Mouse (Mus musculus) hindbrain, postnatal 0 days (tissue): ENCODE results near the gene Ttc7b. TPM values are rescaled to one million over a fixed set of nuclear protein-coding genes. Genes with fewer than 3 reads are reported as not detected.

ENCODE experiments used
- ATAC-seq: fragments of 200-750 bp; cut with Nextera tagmentation; 2 replicates; pipeline ENCODE4 v1.8.0; 2017; ENCODE audit warnings: mild to moderate bottlenecking, moderate TSS enrichment, moderate library complexity
- DNase-seq: peaks from one replicate; pipeline ENCODE4 v3.0.0-alpha.2; 2015; ENCODE audit warnings: low spot score
- H3K27ac ChIP-seq: fragments of 300-500 bp; sonication (generic); 2 replicates; pipeline ENCODE4 v1.5.1; 2014; ENCODE audit warnings: mild to moderate bottlenecking
- H3K27me3 ChIP-seq: fragments of 300-500 bp; sonication (generic); 2 replicates; pipeline ENCODE4 v1.6.1; 2014; ENCODE audit warnings: low read length, mixed read lengths; ENCODE audit not compliant: insufficient read depth
- H3K36me3 ChIP-seq: fragments of 300-500 bp; sonication (generic); 2 replicates; pipeline ENCODE4 v1.6.1; 2014; ENCODE audit warnings: low read length, mixed read lengths; ENCODE audit not compliant: insufficient read depth
- H3K4me1 ChIP-seq: fragments of 300-500 bp; sonication (generic); 2 replicates; pipeline ENCODE4 v1.6.1; 2014; ENCODE audit warnings: antibody characterized with exemption, low read length, mixed read lengths; ENCODE audit not compliant: insufficient read depth
- H3K4me2 ChIP-seq: fragments of 300-500 bp; sonication (generic); 2 replicates; pipeline ENCODE4 v1.6.1; 2014; ENCODE audit warnings: low read depth, mild to moderate bottlenecking, low read length, moderate library complexity, mixed read lengths
- H3K4me3 ChIP-seq: fragments of 300-500 bp; sonication (generic); 2 replicates; pipeline ENCODE4 v1.5.1; 2014; ENCODE audit warnings: low read length
- H3K9ac ChIP-seq: fragments of 300-500 bp; sonication (generic); replicated peaks from 2 replicates; pipeline ENCODE4 v1.6.1; 2014; ENCODE audit warnings: mild to moderate bottlenecking, low read length, moderate library complexity, mixed read lengths
- H3K9me3 ChIP-seq: fragments of 300-500 bp; sonication (generic); 2 replicates; pipeline ENCODE4 v1.6.1; 2016; ENCODE audit warnings: low read length, mixed read lengths
- CTCF ChIP-seq: IDR thresholded peaks from 2 replicates; pipeline ENCODE4 v1.5.1; 2016; ENCODE audit warnings: antibody characterized with exemption, control low read depth, low read depth
- WGBS: fragments of 180-500 bp; shearing (Covaris S2); extraction: QIAGEN DNeasy Blood & Tissue Kit; methylation state at CpG from one replicate; pipeline ENCODE4 v1.1.7; 2014; 5-methylcytosine and 5-hydroxymethylcytosine counted together
- polyA plus RNA-seq: library from polyadenylated mRNA; unstranded; fragments of >200 nt; fragmentation: Nextera tagmentation; extraction: Ambion mirVana; gene quantifications from 2 replicates; pipeline ENCODE4 v1.2.1, GENCODE M21; 2015
- total RNA-seq: library from RNA; depleted of rRNA; stranded (reverse); fragments of >200 nt; gene quantifications from 2 replicates; pipeline ENCODE4 v1.2.3, GENCODE M21; 2014

Gene Ttc7b
- total and polyA plus RNA-seq, 2 experiments from 2014 or later: 8.6 to 51.2 TPM

GRCm38 (mm10) chr12:100447701-100448277 lies 72.8 kb downstream of the Ttc7b start:
- no peak for DNase-seq
- H3K27ac ChIP-seq: no peak overlapping the region
- no peak overlapping the region for H3K9ac ChIP-seq
- no peaks in the 10 kb centered on the region for H3K4me1 ChIP-seq
- no peak overlapping the region for H3K4me3 ChIP-seq
- TF ChIP-seq CTCF: no peak
- H3K4me2 ChIP-seq: no peak overlapping the region
- no peaks in the 10 kb centered on the region for H3K27me3 ChIP-seq
- no peaks in the 10 kb centered on the region for H3K9me3 ChIP-seq
- WGBS: 65% methylated on average over 12 of the region's 12 CpGs
- no peak for ATAC-seq
- peaks cover under 1% of the 10 kb centered on the region; the same call in 1 of the 2 replicates for H3K36me3 ChIP-seq

- H3K4me1 ChIP-seq: no peaks in the 10 kb centered on the region
- no peak overlapping the region for H3K9ac ChIP-seq
- DNase-seq: peak; percentile 50
- H3K4me3 ChIP-seq: no peak overlapping the region
- TF ChIP-seq CTCF: no peak
- H3K27me3 ChIP-seq: no peaks in the 10 kb centered on the region
- H3K4me2 ChIP-seq: no peak overlapping the region
- 50% methylated on average over 6 of the region's 6 CpGs for WGBS
- H3K9me3 ChIP-seq: no peaks in the 10 kb centered on the region
- ATAC-seq: no peak
- H3K36me3 ChIP-seq: peaks cover 6% of the 10 kb centered on the region; the same call in 1 of the 2 replicates
- no peak overlapping the region for H3K27ac ChIP-seq
Measured at GRCm38 (mm10) chr12:100447161-100447560, 73.5 kb downstream of the Ttc7b start.

- peaks cover 6% of the 10 kb centered on the region; the same call in 1 of the 2 replicates for H3K36me3 ChIP-seq
- H3K9me3 ChIP-seq: no peaks in the 10 kb centered on the region
- 93% methylated on average over 7 of the region's 7 CpGs for WGBS
- ATAC-seq: no peak
- H3K27me3 ChIP-seq: no peaks in the 10 kb centered on the region
- no peak overlapping the region for H3K4me2 ChIP-seq
- no peak overlapping the region for H3K27ac ChIP-seq
- H3K9ac ChIP-seq: no peak overlapping the region
- no peak for TF ChIP-seq CTCF
- no peak overlapping the region for H3K4me3 ChIP-seq
- DNase-seq: no peak
- no peaks in the 10 kb centered on the region for H3K4me1 ChIP-seq
Measured at GRCm38 (mm10) chr12:100445686-100446085, 74.9 kb downstream of the Ttc7b start.

DNA sequence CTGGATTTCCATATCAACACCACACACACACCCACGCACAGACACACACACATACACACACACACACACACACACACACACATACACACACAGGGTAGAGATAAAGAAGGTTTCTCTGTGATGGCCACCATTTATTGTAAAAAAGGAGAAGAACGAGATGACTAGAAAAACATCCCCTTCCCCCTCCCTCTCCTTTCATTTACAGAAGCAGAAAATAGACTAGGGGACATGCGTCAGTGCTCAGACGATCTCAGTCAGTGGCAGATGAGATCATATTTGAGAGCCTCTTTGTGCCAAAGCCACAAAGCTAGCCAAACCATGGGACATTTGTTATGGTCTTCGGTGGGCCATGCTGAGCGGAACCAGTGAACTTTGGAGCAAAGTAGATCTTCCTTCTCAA lies 75.4 kb downstream of the Ttc7b start:
- Histone ChIP-seq H3K9me3 (no peaks in the 10 kb centered on the region), H3K9ac (no peak overlapping the region), H3K4me1 (no peaks in the 10 kb centered on the region), H3K36me3 (peaks cover 6% of the 10 kb centered on the region; the same call in 1 of the 2 replicates), H3K27ac (no peak overlapping the region), H3K4me3 (no peak overlapping the region), H3K4me2 (no peak overlapping the region), H3K27me3 (no peaks in the 10 kb centered on the region)
- no peak for ATAC-seq
- DNase-seq: no peak
- no peak for TF ChIP-seq CTCF
- 76% methylated on average over 6 of the region's 6 CpGs for WGBS

- DNase-seq (no peak), ATAC-seq (no peak)
- no peaks in the 10 kb centered on the region for H3K9me3 ChIP-seq
- H3K36me3 ChIP-seq: peaks cover 6% of the 10 kb centered on the region; the same call in 1 of the 2 replicates
- no peak for TF ChIP-seq CTCF
- no peaks in the 10 kb centered on the region for H3K4me1 ChIP-seq
- H3K4me3 ChIP-seq: no peak overlapping the region
- H3K9ac ChIP-seq: no peak overlapping the region
- H3K27ac ChIP-seq: no peak overlapping the region
- H3K27me3 ChIP-seq: no peaks in the 10 kb centered on the region
- WGBS: 90% methylated on average over 3 of the region's 3 CpGs
- H3K4me2 ChIP-seq: no peak overlapping the region
Measured at GRCm38 (mm10) chr12:100444671-100445165, 75.9 kb downstream of the Ttc7b start.

DNA sequence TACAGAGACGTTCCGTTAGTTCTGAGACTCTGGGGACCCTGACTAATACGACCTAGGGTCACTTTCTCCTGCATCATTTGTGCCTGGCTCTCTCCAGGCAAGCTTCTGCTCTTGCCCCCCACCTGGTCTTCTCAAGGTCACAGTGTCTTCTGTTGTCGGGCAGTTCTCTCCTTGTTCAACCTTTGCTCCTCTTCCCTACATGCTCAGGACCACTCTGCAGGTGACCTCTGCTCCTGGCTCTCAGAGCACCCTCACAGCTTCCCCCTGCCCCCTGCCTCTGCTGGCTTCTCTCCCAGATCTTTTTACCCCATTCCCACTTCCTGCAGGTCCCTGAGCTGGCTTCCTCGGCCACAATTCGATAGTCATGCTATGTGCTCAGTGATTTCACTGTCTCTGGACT lies 77.2 kb downstream of the Ttc7b start:
- WGBS: 77% methylated on average over 6 of the region's 6 CpGs
- no peak for ATAC-seq

DNA sequence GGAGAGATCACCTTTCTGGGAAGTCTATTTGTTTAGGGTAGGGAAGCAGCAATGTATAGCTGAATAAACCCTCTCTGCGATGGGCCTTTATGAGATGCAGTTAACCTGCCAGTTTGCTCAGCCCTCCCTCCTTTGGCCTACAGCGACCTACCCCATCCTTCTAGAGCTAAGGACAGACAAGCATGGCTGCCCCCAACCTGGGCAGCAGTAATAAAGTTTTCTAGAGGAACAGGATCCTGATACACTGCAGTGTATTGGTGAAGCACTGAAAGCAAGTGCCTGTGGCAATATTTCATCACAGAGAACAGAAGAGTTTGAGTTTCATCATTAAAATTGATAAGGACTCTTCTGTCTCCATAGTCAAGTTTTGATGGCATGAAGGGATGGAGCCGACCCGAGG lies 79.0 kb downstream of the Ttc7b start:
- WGBS: 90% methylated on average over 4 of the region's 4 CpGs
- no peaks in the 10 kb centered on the region for H3K9me3 ChIP-seq
- peaks cover 6% of the 10 kb centered on the region; the same call in 1 of the 2 replicates for H3K36me3 ChIP-seq
- DNase-seq (no peak), ATAC-seq (no peak)
- H3K27me3 ChIP-seq: no peaks in the 10 kb centered on the region
- H3K9ac ChIP-seq: no peak overlapping the region
- no peak overlapping the region for H3K27ac ChIP-seq
- no peak overlapping the region for H3K4me2 ChIP-seq
- no peak for TF ChIP-seq CTCF
- H3K4me3 ChIP-seq: no peak overlapping the region
- 0 out of 2 replicates have a peak, but pooled peaks cover 3% of the 10 kb centered on the region for H3K4me1 ChIP-seq

More for the DNA sequence above, 77.2 kb downstream of the Ttc7b start:
- Histone ChIP-seq H3K4me2 (no peak overlapping the region), H3K9ac (no peak overlapping the region), H3K9me3 (no peaks in the 10 kb centered on the region), H3K27ac (no peak overlapping the region), H3K4me1 (0 out of 2 replicates have a peak, but pooled peaks cover 3% of the 10 kb centered on the region), H3K27me3 (no peaks in the 10 kb centered on the region), H3K36me3 (peaks cover 6% of the 10 kb centered on the region; the same call in 1 of the 2 replicates), H3K4me3 (no peak overlapping the region)
- TF ChIP-seq CTCF: no peak
- DNase-seq: no peak
